Mouse (Mus musculus): Measurements from ENCODE around the gene Mrpl10. TPM values are rescaled to one million over a fixed set of nuclear protein-coding genes. Genes with fewer than 3 reads are reported as not detected.
A peak's percentile ranks its signal among the peaks of the same experiment; 100 is the strongest.

Mrpl10 gene
- total RNA-seq (2012; rRNA removed) (111 and 119 TPM in 2 replicates), total RNA-seq (2014; rRNA removed) (93.2 and 104 TPM in 2 replicates), polyA plus RNA-seq (2012; ENCODE audit: insufficient read length, low read depth) (110 and 132 TPM in 2 replicates)

GRCm38 (mm10) chr11:97041022-97041899 is at the start of gene Mrpl10, which contains the start of gene Lrrc46:
Mrpl10 (plus strand) TSS chr11:97041560.
Lrrc46 (minus strand) TSS chr11:97041407.
- peak; percentile 98 for DNase-seq (ENCODE audit: extremely low read depth)
- Histone ChIP-seq H3K9ac (ENCODE audit: insufficient read depth, low read depth) (peak within 1 kb of the TSS; percentile 84), H3K79me2 (replicated peaks; ENCODE audit: control insufficient read depth, extremely low read depth, insufficient read depth, poor library complexity, severe bottlenecking) (peaks cover 30% of the 10 kb centered on the region), H3K4me2 (ENCODE audit: insufficient read depth, low read depth, poor library complexity, severe bottlenecking) (peak within 1 kb of the TSS; percentile 99), H3K27me3 (replicated peaks) (no peaks in the 10 kb centered on the region), H3K36me3 (replicated peaks in 1 of 2; ENCODE audit: control insufficient read depth in 1 of 2, insufficient read depth in 1 of 2, low read length in 1 of 2) (peaks cover 15 to 45% of the 10 kb centered on the region in 2 experiments), H3K27ac (ENCODE audit: insufficient read depth, low read depth) (peak within 1 kb of the TSS; percentile 29), H3K9me3 (replicated peaks; ENCODE audit: low read length) (peaks cover 4% of the 10 kb centered on the region), H3K4me3 (replicated peaks in 1 of 3; ENCODE audit: low read depth in 2 of 3, low read length in 2 of 3, poor library complexity in 1 of 3) (peak within 1 kb of the TSS; percentile 75 to 94 (median 86)), H3K4me1 (ENCODE audit: control insufficient read depth in 1 of 2, insufficient read depth in 2 of 2) (peaks cover 4 to 23% of the 10 kb centered on the region in 2 experiments; a peak in 3 of 4 replicates)
- dilution Hi-C loops (cut with MboI; ENCODE audit: extremely low pct_ligation_motif_present, extremely low pct_unique_long_range_greater_than_20kb, low sequenced_read_pairs) (no loop called here), in situ Hi-C loops (cut with MboI; ENCODE audit: low pct_ligation_motif_present, low pct_unique_long_range_greater_than_20kb, low sequenced_read_pairs) (no loop called here)
- TF ChIP-seq ZMIZ1 (IDR thresholded peaks at IDR 0.05; ENCODE audit: low read depth, low read length) (peak; percentile 63; the same call in 1 of the 2 replicates), CHD1 (IDR thresholded peaks at IDR 0.05; ENCODE audit: low read depth, low read length) (no peak), POLR2AphosphoS2 (IDR thresholded peaks at IDR 0.05; ENCODE audit: low read depth, low read length) (0 out of 2 replicates have a peak, but pooled peaks have one; percentile 41), CTCF (conservative IDR thresholded peaks at IDR 0.05 in 1 of 2, IDR thresholded peaks at IDR 0.05 in 1 of 2; ENCODE audit: low read depth in 2 of 2, low read length in 2 of 2) (no peak), MXI1 (IDR thresholded peaks at IDR 0.05; ENCODE audit: low read depth, low read length) (peak; percentile 99), POLR2A (IDR thresholded peaks at IDR 0.05; ENCODE audit: low read depth, low read length) (peak; percentile 97), MAX (IDR thresholded peaks at IDR 0.05; ENCODE audit: low read length) (peak; percentile 54), IRF4 (IDR thresholded peaks at IDR 0.05; ENCODE audit: low read depth, low read length) (peak; percentile 68; the same call in 1 of the 2 replicates), ELF1 (IDR thresholded peaks at IDR 0.05; ENCODE audit: low read depth, low read length) (peak; percentile 99), MAFK (IDR thresholded peaks at IDR 0.05; ENCODE audit: insufficient replicate concordance, low read length) (no peak), NELFE (IDR thresholded peaks at IDR 0.05; ENCODE audit: low read depth, low read length) (peak; percentile 93), USF2 (conservative IDR thresholded peaks at IDR 0.05; ENCODE audit: low read depth, low read length) (no peak), TBP (conservative IDR thresholded peaks at IDR 0.05; ENCODE audit: low read depth, low read length) (peak; percentile 80), BHLHE40 (IDR thresholded peaks at IDR 0.05; ENCODE audit: low read depth, low read length) (no peak), MAZ (IDR thresholded peaks at IDR 0.05; ENCODE audit: low read depth, low read length) (peak; percentile 98), USF1 (IDR thresholded peaks at IDR 0.05; ENCODE audit: low read depth, low read length) (no peak), TCF12 (IDR thresholded peaks at IDR 0.05; ENCODE audit: low read depth, low read length) (peak; percentile 89), SMC3 (IDR thresholded peaks at IDR 0.05; ENCODE audit: low read depth, low read length) (no peak), KAT2A (IDR thresholded peaks at IDR 0.05; ENCODE audit: insufficient replicate concordance, low read length) (peak; percentile 80; the same call in 1 of the 2 replicates), ZNF384 (IDR thresholded peaks at IDR 0.05; ENCODE audit: low read depth, low read length) (peak; percentile 100), ZC3H11A (IDR thresholded peaks at IDR 0.05; ENCODE audit: low read depth, low read length) (no peak), MYC (IDR thresholded peaks at IDR 0.05; ENCODE audit: low read depth, low read length) (peak; percentile 75; the same call in 1 of the 2 replicates), SIN3A (IDR thresholded peaks at IDR 0.05; ENCODE audit: low read length) (peak; percentile 100), NRF1 (IDR thresholded peaks at IDR 0.05; ENCODE audit: low read depth, low read length) (peak; percentile 98), MEF2A (IDR thresholded peaks at IDR 0.05; ENCODE audit: borderline replicate concordance, low read depth, low read length) (peak; percentile 78), ZKSCAN1 (IDR thresholded peaks at IDR 0.05; ENCODE audit: borderline replicate concordance, low read depth, low read length) (peak; percentile 40; the same call in 1 of the 2 replicates), HCFC1 (IDR thresholded peaks at IDR 0.05; ENCODE audit: low read depth, low read length) (peak; percentile 95), PAX5 (IDR thresholded peaks at IDR 0.05; ENCODE audit: low read length) (no peak), E2F4 (IDR thresholded peaks at IDR 0.05; ENCODE audit: insufficient replicate concordance, low read depth, low read length) (0 out of 2 replicates have a peak, but pooled peaks have one; percentile 66), EP300 (IDR thresholded peaks at IDR 0.05; ENCODE audit: low read length) (no peak), JUND (conservative IDR thresholded peaks at IDR 0.05; ENCODE audit: low read depth, low read length) (0 out of 2 replicates have a peak, but pooled peaks have one; percentile 5), JUN (IDR thresholded peaks at IDR 0.05; ENCODE audit: insufficient read depth, low read depth, low read length) (no peak; the same call in 1 of the 2 replicates), ETS1 (conservative IDR thresholded peaks at IDR 0.05; ENCODE audit: low read depth, low read length) (peak; percentile 57), UBTF (IDR thresholded peaks at IDR 0.05; ENCODE audit: low read depth, low read length) (peak; percentile 85; the same call in 1 of the 2 replicates), GABPA (IDR thresholded peaks at IDR 0.05; ENCODE audit: insufficient replicate concordance, low read depth, low read length) (no peak; the same call in 1 of the 2 replicates), CHD2 (IDR thresholded peaks at IDR 0.05; ENCODE audit: low read length) (peak; percentile 95), RCOR1 (conservative IDR thresholded peaks at IDR 0.05; ENCODE audit: low read depth, low read length) (no peak)
